Mouse (Mus musculus): Measurements from ENCODE around the gene Tenm4.

Tenm4 gene

GRCm38 (mm10) chr7:96489348-96490076, 318.5 kb downstream of the Tenm4 start:
- DNase-seq = no peak

- DNase-seq = no peak
Observed at GRCm38 (mm10) chr7:96491896-96492295, 320.9 kb downstream of the Tenm4 start.

DNA sequence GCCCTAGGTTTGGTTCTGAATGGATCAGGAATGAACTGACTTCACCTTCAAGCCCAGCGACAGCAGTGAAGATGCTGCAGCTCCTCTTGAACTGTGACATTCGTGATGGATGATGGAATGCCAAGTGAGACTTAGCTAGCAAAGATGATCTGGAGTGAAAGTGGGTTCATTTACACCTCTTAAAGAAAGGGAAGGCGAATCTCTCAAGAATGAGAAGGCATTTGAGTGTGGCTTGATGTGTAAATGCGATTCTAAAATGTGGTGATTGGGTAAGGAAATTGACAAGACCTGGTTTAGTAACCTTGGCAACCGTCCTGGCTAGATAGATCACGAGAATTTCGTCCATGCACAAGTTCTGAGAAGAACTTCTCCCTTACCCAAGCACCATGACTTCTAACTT, 321.6 kb downstream of the Tenm4 start:
- no peak for DNase-seq

DNA sequence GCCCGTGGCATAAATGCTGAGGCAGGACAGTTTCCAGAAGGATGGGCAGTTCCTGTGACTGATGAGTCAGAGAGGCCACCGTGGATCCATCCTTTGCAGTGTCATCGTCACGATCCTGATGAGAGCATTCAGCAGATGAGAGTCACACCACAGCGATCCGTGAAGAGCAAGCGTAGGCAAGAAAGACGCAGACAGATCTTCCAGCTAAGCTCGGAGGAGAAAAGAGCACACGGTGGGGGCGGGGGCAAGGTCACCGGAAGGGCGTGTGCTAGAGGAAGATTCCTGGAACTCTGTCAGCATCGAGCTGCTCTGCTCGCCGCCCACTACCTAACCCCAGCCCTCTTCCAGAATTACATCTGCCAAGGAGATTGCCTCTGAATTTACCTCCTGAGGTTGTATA, 323.0 kb downstream of the Tenm4 start:
- no peak for DNase-seq

- no peak for DNase-seq
Observed at GRCm38 (mm10) chr7:96500108-96500507, 329.1 kb downstream of the Tenm4 start.

GRCm38 (mm10) chr7:96500797-96501196, 329.8 kb downstream of the Tenm4 start:
- no peak for DNase-seq

DNA sequence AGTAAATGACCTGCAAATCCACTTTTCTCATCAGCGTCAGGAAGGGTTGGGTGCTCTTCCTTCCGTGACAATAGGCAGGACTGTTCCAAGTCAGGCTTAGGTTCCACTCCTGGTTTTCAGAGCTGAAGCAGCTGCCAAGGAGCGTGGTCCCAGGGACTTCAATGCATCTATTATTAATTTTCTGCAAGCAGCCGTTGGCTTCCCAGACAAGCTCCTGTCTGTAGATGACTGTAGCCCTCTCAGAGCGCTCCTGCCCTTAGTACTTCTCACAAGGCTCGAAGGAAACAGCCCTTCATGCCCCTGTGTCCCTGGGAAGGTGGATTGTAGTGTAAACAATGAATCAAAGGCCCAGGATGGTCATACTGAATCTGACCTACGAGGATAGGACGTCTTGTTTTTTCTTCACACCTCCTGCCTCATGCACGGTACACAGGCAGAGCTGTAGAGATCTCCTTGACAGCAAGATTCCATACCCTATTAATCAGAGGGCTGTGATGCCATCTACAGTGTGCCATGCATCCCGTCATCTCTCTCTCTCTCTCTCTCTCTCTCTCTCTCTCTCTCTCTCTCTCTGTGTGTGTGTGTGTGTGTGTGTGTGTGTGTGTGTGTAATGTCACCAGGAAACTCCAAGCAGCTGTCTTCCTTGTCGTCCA, 331.4 kb downstream of the Tenm4 start:
- no peak for DNase-seq

GRCm38 (mm10) chr7:96505538-96505937, 334.5 kb downstream of the Tenm4 start:
- DNase-seq = no peak

DNA sequence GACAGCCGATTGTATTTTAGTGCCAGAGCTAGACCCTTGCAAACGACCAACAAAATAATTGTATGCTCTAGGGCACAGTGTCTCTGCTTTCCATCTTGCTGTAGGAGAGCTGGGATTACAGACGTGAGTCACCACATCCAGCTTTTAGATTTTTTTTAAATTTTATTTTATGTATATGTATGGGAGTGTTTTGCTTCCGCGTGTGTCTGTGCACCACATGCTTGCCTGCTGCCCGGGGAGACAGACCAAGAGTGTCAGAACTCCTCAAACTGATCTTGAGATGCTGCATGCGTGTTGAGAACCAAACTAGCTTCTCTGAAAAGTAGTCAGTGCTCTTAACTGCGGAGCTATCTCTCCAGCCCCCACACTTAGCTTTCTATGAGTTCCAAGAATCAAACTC, 336.0 kb downstream of the Tenm4 start:
- no peak for DNase-seq

DNA sequence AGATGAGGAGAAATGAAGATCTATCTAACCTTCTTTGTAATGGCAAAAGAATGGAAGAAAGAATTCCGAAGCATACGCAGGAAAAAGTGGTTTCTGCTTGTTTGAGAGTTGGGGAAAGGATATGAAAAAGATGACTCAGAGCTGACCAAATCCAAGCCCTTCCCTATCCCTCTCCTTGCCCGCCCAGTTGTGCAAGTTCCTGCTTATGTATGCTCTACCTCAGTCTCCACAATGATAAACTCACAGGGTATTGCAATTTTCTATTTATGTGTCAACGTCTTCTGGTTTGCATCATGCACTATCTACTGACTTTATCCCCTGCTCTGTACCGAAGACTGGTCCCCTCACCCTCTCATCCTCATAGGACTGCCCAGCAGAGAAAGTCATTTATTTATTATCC, 339.4 kb downstream of the Tenm4 start:
- no peak for DNase-seq

DNA sequence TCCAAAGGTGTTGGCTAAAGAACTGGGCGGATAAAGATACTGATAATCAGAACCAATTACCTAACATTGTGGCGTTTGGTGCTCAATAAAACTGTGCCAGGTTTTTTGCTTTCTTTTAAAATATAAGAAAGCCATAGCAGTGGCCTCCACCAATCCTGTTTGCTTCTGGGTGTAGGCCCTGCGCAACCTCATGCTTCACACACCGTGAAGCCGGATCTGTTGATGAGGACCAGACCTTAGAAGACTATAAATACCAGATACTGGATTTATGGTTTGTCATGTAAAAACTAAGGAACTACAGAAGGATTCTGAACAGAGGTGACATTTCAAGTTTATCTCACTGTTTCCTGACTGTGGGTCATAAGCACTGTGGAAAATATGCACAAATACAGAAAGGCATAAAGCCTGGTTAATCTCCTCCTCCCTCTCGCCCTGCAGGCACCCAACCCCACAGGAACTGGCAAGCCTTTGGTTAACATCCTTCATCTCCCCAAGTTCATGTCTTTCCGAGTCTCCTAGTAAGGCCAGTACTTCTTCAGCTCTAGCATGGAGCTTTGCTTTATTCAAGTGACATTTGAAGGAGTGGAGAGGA, 340.1 kb downstream of the Tenm4 start:
- DNase-seq = no peak

DNA sequence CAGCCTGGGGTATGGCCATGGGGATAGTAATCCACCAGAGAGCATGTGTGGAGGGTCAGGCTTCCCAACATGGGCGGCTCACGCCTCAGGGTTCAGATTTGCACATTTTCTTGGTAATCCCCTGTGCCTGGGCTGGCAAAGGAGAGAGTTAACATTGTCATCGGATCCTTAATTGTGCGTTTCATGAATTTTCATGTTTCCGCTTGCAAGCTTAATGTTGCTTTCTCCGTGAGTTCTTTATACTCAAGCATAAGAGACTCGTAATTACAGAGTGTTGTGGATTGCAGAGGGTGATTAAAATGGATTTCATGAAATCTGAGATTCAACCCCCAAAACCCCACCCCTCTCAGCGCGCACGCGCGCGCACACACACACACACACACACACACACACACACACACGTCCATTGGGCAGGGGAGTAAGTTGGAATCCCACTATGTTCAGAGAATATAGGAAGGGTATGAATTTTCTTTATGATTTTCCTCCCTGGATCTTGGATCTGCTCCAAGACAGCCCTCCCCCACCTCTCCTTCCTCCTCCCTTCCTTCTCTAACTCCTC, 341.0 kb downstream of the Tenm4 start:
- DNase-seq = no peak

DNA sequence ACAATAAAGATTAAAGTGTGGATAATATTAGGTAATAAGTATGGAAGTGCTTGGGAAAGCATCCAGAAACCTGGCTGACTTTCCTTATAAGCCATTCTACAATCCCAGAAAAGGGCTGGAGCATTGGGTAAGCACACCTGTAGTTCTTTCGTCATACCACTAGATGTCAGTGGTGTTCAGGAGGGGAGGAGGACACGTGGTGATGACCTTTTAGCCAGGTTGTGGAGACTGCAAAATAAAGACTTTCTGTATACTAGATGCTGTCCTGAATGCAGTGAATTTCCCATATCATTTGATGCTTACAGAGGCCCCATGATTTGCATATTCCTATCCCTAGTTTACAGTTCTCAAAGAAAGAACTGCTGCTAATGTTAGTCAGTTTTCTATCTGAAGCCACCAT, 348.2 kb downstream of the Tenm4 start:
- peak; percentile 48 for DNase-seq

DNA sequence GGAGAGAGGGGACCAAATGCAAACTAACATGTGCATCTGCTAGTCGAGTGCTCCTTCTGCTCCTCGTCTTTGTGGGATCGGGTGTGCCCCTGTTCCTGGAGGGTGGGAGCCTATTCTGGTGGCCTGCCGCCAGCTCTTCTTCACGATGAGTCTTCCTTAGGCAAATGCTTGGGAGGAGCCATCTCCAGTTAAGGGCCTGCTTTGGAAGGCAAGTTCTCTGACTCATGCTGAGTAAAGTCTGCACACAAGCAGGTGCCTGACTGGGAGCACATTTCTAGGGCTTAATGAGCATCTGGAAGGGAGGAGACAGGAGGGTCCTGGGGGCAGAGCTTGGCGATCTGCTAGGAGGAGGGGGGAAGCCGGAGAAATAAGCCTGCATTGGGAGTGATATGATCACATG, 350.9 kb downstream of the Tenm4 start:
- no peak for DNase-seq

- no peak for DNase-seq
Observed at GRCm38 (mm10) chr7:96523673-96524072, 352.6 kb downstream of the Tenm4 start.

DNA sequence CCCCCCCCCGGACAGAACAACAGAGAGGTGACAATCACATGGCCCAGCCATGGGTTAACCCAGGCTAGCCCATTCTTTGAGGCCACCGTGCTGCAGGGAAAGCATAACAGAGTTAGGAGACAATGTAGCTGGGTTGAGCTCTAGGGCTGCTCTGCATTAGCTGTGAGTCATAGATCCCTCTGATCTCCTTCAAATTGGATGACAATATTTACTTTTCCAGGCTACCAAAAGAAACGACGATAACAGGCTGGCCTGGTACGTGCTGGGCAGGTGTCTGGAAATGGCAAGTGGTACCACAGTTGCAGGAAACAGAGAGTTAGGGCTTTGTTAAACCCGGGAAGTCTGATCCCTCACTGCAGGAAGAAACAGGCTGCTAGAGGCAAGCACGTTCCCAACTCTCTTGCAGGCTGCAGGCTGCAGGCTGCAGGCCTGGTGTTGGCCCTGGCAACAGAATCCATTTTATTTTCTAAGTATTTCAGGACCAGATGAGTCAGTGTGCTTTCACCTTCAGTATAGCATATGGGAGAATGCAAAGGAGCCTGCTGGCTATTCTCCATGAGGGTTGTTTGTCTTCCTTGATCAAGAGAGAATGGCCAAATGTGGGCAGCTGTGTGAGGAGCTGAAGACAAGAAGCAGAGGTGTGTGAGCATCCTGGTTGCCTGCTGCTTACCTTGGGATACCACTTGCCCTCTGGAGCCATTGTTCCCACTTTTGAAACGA, 353.6 kb downstream of the Tenm4 start:
- no peak for DNase-seq

GRCm38 (mm10) chr7:96525344-96525743, 354.3 kb downstream of the Tenm4 start:
- no peak for DNase-seq

DNA sequence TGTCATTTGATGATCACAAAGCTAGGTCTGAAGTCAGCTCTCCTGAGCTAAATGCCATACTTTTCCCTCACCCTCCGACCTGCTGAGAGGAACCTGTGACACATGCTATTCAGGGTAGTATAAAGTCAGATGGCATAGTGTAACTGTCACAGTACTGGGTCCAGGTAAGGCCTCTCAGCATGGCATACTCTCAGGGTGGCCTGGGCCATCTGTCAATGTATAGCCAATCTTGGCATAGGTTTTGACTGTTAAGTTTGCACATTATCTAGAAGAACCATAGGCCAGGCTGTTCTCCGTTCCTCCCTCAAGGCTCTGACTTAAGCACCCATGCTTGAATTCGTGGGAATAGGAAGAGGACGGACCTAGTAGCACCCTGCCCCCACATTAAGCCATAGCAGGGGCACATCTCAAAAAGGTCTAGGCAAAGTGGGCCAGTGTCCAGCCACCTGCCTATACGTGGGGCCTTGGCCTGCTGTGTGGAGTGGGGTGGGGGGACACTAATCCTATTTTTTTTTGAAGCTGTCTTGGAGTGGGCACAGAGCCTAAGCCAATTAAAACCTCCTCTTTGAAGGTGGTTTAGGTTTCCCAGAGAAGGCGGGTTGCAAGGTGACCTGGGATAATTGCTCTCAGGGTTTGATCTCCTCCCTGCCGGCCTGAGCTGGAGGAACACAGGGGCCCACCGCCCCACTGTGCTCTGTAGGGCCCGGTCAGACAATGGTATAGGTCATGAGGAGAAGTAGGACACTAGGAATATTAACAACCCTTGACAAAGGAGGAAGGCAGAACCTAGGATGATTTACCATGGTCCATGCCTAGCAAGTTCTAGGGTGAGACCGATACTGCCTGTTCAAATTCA, 359.8 kb downstream of the Tenm4 start:
- peak; percentile 51 for DNase-seq

GRCm38 (mm10) chr7:96531954-96532737, 361.1 kb downstream of the Tenm4 start:
- DNase-seq = no peak

DNA sequence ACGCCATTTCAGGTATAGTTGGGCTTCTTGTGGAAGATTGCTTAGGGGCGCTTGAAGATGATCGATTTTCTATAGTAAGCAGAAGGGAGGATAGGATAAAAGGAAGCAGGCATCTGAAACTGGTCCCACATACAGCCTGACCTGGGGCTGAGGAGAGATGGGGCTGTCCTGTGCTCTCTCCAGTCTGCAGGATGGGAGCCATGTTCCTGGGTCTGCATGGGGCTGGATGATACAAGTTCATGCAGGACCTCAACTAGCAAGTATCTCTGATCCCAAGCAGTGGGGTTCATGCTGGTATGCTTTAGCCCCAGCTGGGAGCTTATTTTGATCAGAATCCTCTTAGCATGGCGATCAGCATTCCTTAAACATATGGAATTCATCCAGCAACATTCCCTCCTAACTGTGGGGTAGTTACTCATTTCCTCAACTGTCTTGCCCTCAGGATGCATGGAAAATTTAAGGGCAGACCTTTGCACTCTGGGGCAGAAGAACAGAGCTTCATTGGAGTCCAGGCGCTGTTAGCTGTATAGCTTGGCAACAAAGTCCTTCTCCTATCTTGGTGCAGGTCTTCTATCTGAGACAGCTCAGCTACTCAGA, 361.9 kb downstream of the Tenm4 start:
- DNase-seq = no peak

DNA sequence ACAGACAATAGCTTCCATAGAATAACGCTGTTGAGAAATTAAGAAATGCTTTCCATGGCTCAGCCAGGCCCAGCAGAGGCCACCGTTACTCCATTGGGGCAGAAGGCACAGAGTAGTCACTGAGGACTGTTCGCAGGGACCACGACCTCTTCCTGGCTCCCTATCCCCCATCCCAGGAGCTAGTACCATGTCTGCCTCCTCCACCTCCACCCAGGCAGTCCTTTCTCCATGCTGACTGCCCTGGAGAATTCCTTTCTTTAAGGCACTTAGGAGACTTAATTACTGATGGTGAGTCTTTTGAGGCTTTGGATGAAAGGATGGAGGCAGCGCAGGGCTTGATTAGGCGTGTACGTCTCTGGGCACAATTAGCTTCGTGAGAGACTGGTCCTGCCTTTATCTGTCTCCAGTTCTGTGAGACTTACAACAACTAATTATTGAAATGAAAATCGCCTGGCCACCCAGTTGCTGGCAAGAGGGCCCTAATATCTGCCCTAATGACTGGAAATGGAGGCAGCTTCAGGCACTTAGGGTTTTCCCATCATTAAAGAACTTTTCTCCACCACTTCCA, 365.4 kb downstream of the Tenm4 start:
- no peak for DNase-seq
